Mouse (Mus musculus) forebrain, embryonic 16.5 days (tissue): Measurements from ENCODE around the gene Ubr2. TPM values are rescaled to one million over a fixed set of nuclear protein-coding genes. Genes with fewer than 3 reads are reported as not detected.

ENCODE experiments used
- ATAC-seq: fragments of 200-750 bp; cut with Nextera tagmentation; 2 replicates; pipeline ENCODE4 v1.8.0; 2017; ENCODE audit warnings: mild to moderate bottlenecking, moderate library complexity
- H3K27ac ChIP-seq: fragments of 300-500 bp; sonication (generic); 2 replicates; pipeline ENCODE4 v1.5.1; 2014; ENCODE audit warnings: low read length, control low read depth
- H3K27me3 ChIP-seq: fragments of 300-500 bp; sonication (generic); replicated peaks from 2 replicates; pipeline ENCODE4 v1.6.1; 2014; ENCODE audit warnings: low read length; ENCODE audit not compliant: control insufficient read depth, insufficient read depth
- H3K36me3 ChIP-seq: fragments of 300-500 bp; sonication (generic); 2 replicates; pipeline ENCODE4 v1.6.1; 2014; ENCODE audit not compliant: control insufficient read depth, insufficient read depth
- H3K4me1 ChIP-seq: fragments of 300-500 bp; sonication (generic); replicated peaks from 2 replicates; pipeline ENCODE4 v1.6.1; 2014; ENCODE audit warnings: low read length; ENCODE audit not compliant: control insufficient read depth, insufficient read depth
- H3K4me2 ChIP-seq: fragments of 300-500 bp; sonication (generic); 2 replicates; pipeline ENCODE4 v1.6.1; 2014; ENCODE audit warnings: mild to moderate bottlenecking, low read length, control low read depth
- H3K4me3 ChIP-seq: fragments of 300-500 bp; sonication (generic); replicated peaks from 2 replicates; pipeline ENCODE4 v1.5.1; 2014; ENCODE audit warnings: mild to moderate bottlenecking, low read length, control low read depth
- H3K9ac ChIP-seq: fragments of 300-500 bp; sonication (generic); replicated peaks from 2 replicates; pipeline ENCODE4 v1.6.1; 2014; ENCODE audit warnings: low read depth, low read length, control low read depth
- H3K9me3 ChIP-seq: fragments of 300-500 bp; sonication (generic); 2 replicates; pipeline ENCODE4 v1.6.1; 2016; ENCODE audit warnings: low read length; ENCODE audit not compliant: control insufficient read depth
- WGBS: fragments of 180-500 bp; shearing (Covaris S2); extraction: QIAGEN DNeasy Blood & Tissue Kit; methylation state at CpG from one replicate; pipeline ENCODE4 v1.1.7; 2014; 5-methylcytosine and 5-hydroxymethylcytosine counted together
- polyA plus RNA-seq: library from polyadenylated mRNA; unstranded; fragments of >200 nt; fragmentation: Nextera tagmentation; extraction: Ambion mirVana; gene quantifications from 2 replicates; pipeline ENCODE4 v1.2.1, GENCODE M21; 2015

The Ubr2 gene
- polyA plus RNA-seq, 1 experiment from 2014 or later = 16.0 TPM

DNA sequence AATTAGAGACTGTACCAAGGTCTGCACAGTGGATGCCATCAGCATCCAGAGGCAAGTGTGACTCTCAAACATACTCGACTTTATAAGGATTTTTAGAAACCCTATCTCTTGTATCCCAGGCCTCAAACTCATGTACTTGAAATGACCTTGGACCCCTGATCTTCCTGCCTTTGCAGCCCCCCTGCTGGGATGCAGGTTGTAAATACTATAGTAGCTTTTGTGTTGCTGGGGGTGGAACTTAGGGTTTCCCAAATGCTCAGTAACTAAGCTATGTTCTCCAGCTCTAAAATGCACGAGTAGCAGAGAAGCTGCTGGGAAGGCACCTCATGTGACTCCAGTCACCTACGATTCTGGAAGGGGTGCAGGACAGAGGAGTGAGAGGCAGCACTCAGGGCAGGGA, 83.4 kb downstream of the Ubr2 start:
- no peaks in the 10 kb centered on the region for H3K4me1 ChIP-seq
- H3K9ac ChIP-seq = no peak overlapping the region
- H3K4me2 ChIP-seq = no peak overlapping the region
- 84% methylated on average over 3 of the region's 3 CpGs for WGBS
- no peaks in the 10 kb centered on the region for H3K9me3 ChIP-seq
- ATAC-seq = no peak
- H3K36me3 ChIP-seq = peaks cover 8% of the 10 kb centered on the region
- H3K27me3 ChIP-seq = no peaks in the 10 kb centered on the region
- no peak overlapping the region for H3K4me3 ChIP-seq
- H3K27ac ChIP-seq = no peak overlapping the region

DNA sequence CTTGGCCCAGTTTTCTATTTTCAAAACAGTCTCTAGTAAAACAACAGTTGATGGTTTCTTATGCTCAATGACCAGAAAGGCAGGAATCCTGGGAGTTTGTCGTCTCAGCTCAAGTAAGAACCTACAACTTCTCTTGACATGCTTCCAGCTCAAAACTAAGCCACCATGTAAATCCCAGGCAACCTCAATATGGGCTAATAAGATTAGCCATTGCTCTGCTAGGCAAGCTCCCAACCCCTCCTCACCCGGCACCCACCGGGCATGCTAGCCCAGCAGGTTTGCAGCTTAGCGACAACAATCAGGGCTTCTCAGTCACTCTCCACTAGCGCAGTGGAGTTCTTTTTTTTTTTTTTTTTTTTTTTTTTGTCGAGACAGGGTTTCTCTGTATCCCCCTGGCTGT, 84.2 kb downstream of the Ubr2 start:
- ATAC-seq = no peak
- Histone ChIP-seq H3K27ac (no peak overlapping the region), H3K36me3 (peaks cover 8% of the 10 kb centered on the region), H3K4me1 (no peaks in the 10 kb centered on the region), H3K9me3 (no peaks in the 10 kb centered on the region), H3K9ac (no peak overlapping the region), H3K27me3 (no peaks in the 10 kb centered on the region), H3K4me2 (no peak overlapping the region), H3K4me3 (no peak overlapping the region)
- 43% methylated on average over 6 of the region's 6 CpGs for WGBS

DNA sequence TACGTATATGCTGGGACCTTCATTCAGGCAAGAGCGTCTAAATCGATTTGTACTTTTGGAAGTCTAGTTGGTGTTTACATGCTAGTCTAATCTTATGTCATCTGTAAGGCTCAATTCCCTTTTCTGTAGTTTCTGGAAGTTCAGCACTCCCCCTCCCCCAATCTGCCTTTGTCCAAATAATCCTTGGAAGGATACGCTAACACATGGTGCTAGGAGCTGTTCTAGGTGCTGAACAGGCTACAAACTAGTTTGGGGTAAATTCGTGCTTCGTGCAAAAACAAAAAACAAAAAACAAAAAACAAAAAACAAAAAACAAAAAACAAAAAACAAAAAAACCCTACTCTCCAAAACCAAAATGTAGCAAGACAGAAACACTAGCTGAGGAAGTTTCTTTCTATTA, 89.5 kb downstream of the Ubr2 start:
- no peak for ATAC-seq

DNA sequence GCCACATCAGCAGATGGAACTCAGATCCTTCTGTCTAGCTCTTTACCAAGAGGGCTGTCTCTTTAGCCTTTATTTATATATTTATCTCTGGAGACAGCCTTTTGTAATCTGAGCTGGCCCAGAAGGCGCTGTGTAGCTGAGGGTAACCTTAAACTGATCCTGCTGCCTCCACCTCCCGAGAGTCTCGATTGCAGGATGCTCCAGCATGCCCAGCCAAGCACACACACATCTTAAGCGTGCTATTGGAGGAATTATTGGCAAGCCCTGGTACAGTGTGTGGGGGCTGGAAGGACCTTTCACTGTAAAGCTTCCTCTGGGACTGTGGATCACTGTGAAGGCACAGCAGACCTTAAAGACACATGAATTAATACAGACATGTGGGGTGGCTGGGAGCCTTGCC, 91.4 kb downstream of the Ubr2 start:
- 46% methylated on average over 4 of the region's 4 CpGs for WGBS
- H3K9me3 ChIP-seq = no peaks in the 10 kb centered on the region
- no peak for ATAC-seq
- no peak overlapping the region for H3K4me3 ChIP-seq
- H3K9ac ChIP-seq = no peak overlapping the region
- no peaks in the 10 kb centered on the region for H3K36me3 ChIP-seq
- no peak overlapping the region for H3K27ac ChIP-seq
- no peak overlapping the region for H3K4me2 ChIP-seq
- H3K4me1 ChIP-seq = no peaks in the 10 kb centered on the region
- H3K27me3 ChIP-seq = no peaks in the 10 kb centered on the region

More for the DNA sequence above, 89.5 kb downstream of the Ubr2 start:
- Histone ChIP-seq H3K4me1 (no peaks in the 10 kb centered on the region), H3K9me3 (no peaks in the 10 kb centered on the region), H3K9ac (no peak overlapping the region), H3K36me3 (no peaks in the 10 kb centered on the region), H3K4me2 (no peak overlapping the region), H3K27me3 (no peaks in the 10 kb centered on the region), H3K4me3 (no peak overlapping the region), H3K27ac (no peak overlapping the region)
- WGBS = 60% methylated on average over 6 of the region's 6 CpGs

DNA sequence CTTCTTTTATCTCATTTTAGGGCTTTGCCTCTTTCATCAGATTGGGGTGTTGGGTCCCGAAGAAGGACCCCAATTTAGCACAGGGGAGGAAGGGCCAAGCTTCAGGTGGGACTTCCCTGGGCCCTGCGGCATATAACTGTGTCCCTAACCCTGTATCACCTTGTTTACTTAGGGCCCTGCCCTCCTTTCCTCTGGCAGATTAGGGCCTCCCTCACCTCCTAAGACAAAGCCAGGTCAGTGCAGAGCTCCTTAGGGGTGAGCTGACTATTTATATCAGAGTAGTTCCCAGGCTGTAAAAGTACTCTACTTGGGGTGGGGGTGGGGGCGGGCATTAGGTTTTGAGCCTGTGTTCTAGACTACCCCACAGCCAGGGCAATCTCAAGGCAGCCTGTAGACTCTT, 95.2 kb downstream of the Ubr2 start:
- Histone ChIP-seq H3K4me3 (no peak overlapping the region), H3K27me3 (no peaks in the 10 kb centered on the region), H3K9ac (no peak overlapping the region), H3K9me3 (no peaks in the 10 kb centered on the region), H3K27ac (no peak overlapping the region), H3K4me2 (no peak overlapping the region), H3K36me3 (no peaks in the 10 kb centered on the region), H3K4me1 (no peaks in the 10 kb centered on the region)
- ATAC-seq = no peak
- WGBS = 74% methylated on average over 3 of the region's 3 CpGs

DNA sequence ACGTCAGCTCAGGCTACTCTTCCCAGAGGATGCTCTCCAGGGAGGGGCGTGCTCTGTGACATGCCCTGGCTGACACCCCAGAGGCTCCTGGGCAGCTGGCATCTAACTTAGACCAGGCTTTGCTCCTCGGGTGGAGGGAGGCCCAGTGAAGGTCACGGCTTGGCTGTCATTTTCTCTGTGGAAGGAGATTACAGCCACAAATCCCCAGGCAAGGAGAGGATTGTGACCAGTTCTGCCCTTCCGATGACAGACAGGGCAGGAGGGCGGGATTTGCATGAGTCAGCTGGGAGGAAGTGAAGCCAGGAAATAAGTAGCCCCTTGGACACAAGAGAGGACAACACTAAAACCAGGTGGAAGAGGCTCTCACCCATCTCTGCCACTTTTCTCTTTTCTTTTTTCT, 98.0 kb downstream of the Ubr2 start:
- Histone ChIP-seq H3K4me3 (no peak overlapping the region), H3K36me3 (no peaks in the 10 kb centered on the region), H3K27me3 (no peaks in the 10 kb centered on the region), H3K27ac (no peak overlapping the region), H3K9ac (no peak overlapping the region), H3K4me1 (no peaks in the 10 kb centered on the region), H3K4me2 (no peak overlapping the region), H3K9me3 (no peaks in the 10 kb centered on the region)
- no peak for ATAC-seq
- 52% methylated on average over 6 of the region's 6 CpGs for WGBS

DNA sequence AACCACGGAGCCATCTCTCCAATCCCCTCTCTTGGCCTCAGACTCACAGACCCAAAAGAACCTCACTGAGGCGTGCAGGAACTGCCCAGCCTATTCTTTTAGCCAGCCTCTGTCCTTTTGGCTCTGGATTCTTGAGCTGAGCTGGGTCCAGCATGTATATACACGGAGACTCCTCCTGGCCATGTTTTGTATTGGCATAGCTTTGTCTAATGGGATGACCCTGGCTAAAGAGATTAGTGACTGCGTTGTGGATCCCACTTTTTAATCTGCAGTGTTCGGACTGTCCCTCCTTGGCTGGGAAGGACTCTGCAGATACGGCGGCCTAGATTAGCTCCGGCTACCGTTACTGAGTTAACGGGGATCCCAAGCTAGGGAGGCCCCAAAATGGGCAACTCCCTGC, 100.2 kb downstream of the Ubr2 start, which contains the start of gene Prph2:
Prph2 (plus strand) TSS at position 274 of the 400 bp plus-strand sequence.
- H3K4me2 ChIP-seq = no peak within 1 kb of the TSS

DNA sequence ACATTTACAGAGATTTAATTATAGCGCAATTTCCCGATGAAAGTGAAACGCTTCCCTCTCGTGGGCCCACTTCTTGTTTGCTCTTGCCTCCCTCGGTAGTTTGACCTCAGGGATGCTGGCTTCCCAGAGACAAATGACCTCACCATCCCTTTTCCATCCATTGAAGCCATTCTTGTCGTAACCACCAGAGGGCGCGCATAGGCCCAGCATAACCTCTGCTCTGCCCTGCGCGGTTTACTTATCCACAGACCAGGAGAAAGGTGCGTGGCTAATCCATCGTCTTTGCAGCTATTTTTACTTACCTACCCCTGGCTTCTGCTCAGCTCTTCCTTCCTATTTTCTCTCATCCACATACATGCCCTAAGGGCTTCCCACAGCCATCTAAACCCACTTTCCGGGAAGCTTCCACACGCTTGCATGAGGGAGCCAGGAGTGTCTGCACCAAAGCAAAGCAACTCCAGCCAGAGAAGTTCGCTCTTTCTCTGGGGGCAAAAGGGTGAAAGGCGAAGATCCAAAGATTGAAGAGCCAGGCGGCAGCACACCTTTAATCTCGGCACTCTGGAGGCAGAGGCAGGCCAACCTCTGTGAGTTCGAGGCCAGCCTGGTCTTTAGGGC, 106.4 kb downstream of the Ubr2 start:
- no peak overlapping the region for H3K4me3 ChIP-seq
- 24% methylated on average over 19 of the region's 19 CpGs for WGBS
- ATAC-seq = peak; percentile 72; the same call in 1 of the 2 replicates
- no peaks in the 10 kb centered on the region for H3K4me1 ChIP-seq
- H3K27me3 ChIP-seq = no peaks in the 10 kb centered on the region
- H3K9ac ChIP-seq = no peak overlapping the region
- no peak overlapping the region for H3K27ac ChIP-seq
- no peaks in the 10 kb centered on the region for H3K9me3 ChIP-seq
- H3K4me2 ChIP-seq = no peak overlapping the region
- no peaks in the 10 kb centered on the region for H3K36me3 ChIP-seq

More for the DNA sequence above, 100.2 kb downstream of the Ubr2 start, which contains the start of gene Prph2:
- Histone ChIP-seq H3K27ac (no peak within 1 kb of the TSS), H3K9ac (no peak within 1 kb of the TSS), H3K9me3 (no peaks in the 10 kb centered on the region), H3K36me3 (no peaks in the 10 kb centered on the region), H3K4me1 (no peaks in the 10 kb centered on the region), H3K27me3 (no peaks in the 10 kb centered on the region), H3K4me3 (no peak within 1 kb of the TSS)
- no peak for ATAC-seq
- WGBS = 82% methylated on average over 10 of the region's 10 CpGs

DNA sequence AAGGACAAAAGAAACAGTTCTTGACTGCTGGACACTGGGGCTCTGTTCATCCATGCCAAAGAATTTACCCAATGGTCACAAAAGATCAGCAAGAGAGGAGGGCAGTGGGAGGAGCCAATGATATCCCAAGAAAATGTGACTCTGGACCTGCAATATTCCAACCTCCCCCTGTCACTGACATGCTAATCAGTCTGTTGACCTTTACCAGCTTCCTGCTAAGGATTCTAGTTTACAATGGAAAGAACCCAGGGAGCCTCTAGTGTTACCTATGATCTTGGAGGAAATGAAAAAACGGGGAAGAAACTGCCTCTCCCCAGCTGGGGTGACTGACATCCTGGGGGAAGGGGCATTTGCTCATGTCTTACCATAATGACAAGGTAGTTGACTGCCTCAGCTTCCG, 109.4 kb downstream of the Ubr2 start:
- no peaks in the 10 kb centered on the region for H3K4me1 ChIP-seq
- 45% methylated on average over 2 of the region's 2 CpGs for WGBS
- no peaks in the 10 kb centered on the region for H3K27me3 ChIP-seq
- no peaks in the 10 kb centered on the region for H3K9me3 ChIP-seq
- no peak overlapping the region for H3K27ac ChIP-seq
- no peak for ATAC-seq
- no peaks in the 10 kb centered on the region for H3K36me3 ChIP-seq
- no peak overlapping the region for H3K4me3 ChIP-seq
- H3K9ac ChIP-seq = no peak overlapping the region
- no peak overlapping the region for H3K4me2 ChIP-seq
